Mouse (Mus musculus) heart, postnatal 36 days (tissue): ENCODE measurements around the gene Cebpb. TPM values are rescaled to one million over a fixed set of nuclear protein-coding genes. Genes with fewer than 3 reads are reported as not detected.

Source experiments
- DNase-seq, 2 experiments: peaks; one replicate each; pipeline ENCODE4 v3.0.0; 2021 to 2022
- intact Hi-C: fragments of 180-260 bp; cut with DNase I; formaldehyde crosslinking; loops from one replicate; pipeline ENCODE4 v1.15.1; 2025
- total RNA-seq, 2 experiments: library from RNA; stranded (reverse); gene quantifications; 2 replicates each; pipeline ENCODE4 v1.2.3; 2021

The Cebpb gene
- total RNA-seq, 2 experiments from 2014 or later: 93.7 to 108 TPM

- intact Hi-C loops: loop anchor here (5.0 kb wide), 1 partner anchor 162 kb away; no protein-coding TSS in a partner anchor
- peak; percentile 74 to 75 for DNase-seq
These were observed 1.7 kb downstream of the Cebpb start for GRCm38 (mm10) chr2:167690219-167690961.

GRCm38 (mm10) chr2:167690962-167691311 is 2.2 kb downstream of the Cebpb start:
- intact Hi-C loops: loop anchor here (5.0 kb wide), 1 partner anchor 161 kb away; no protein-coding TSS in a partner anchor
- DNase-seq: peak; percentile 73 to 78

- intact Hi-C loops: loop anchor here (5.0 kb wide), 1 partner anchor 161 kb away; no protein-coding TSS in a partner anchor
These were observed 2.7 kb downstream of the Cebpb start for GRCm38 (mm10) chr2:167691410-167691809.

GRCm38 (mm10) chr2:167691871-167692661 is 3.4 kb downstream of the Cebpb start:
- intact Hi-C loops: loop anchor here (5.0 kb wide), 1 partner anchor 160 kb away; no protein-coding TSS in a partner anchor
- DNase-seq: no peak

More at GRCm38 (mm10) chr2:167691410-167691809, 2.7 kb downstream of the Cebpb start:
- DNase-seq: no peak

GRCm38 (mm10) chr2:167692831-167693230 is 4.1 kb downstream of the Cebpb start:
- intact Hi-C loops: loop anchor here (5.0 kb wide), 1 partner anchor 159 kb away; no protein-coding TSS in a partner anchor
- DNase-seq: no peak

- no peak for DNase-seq
- intact Hi-C loops: loop anchor here (5.0 kb wide), 1 partner anchor 159 kb away; no protein-coding TSS in a partner anchor
These were observed 4.8 kb downstream of the Cebpb start for GRCm38 (mm10) chr2:167693540-167693939.

GRCm38 (mm10) chr2:167694244-167694643 is 5.5 kb downstream of the Cebpb start:
- intact Hi-C loops: loop anchor here (5.0 kb wide), 1 partner anchor 158 kb away; no protein-coding TSS in a partner anchor
- DNase-seq: no peak

- intact Hi-C loops: loop anchor here (5.0 kb wide), 2 partner anchors 62 to 157 kb away; no protein-coding TSS in a partner anchor
These were observed 6.2 kb downstream of the Cebpb start for GRCm38 (mm10) chr2:167694963-167695362.

GRCm38 (mm10) chr2:167695491-167695890 is 6.8 kb downstream of the Cebpb start:
- intact Hi-C loops: loop anchor here (5.0 kb wide), 1 partner anchor 62 kb away; no protein-coding TSS in a partner anchor
- no peak for DNase-seq

More at GRCm38 (mm10) chr2:167694963-167695362, 6.2 kb downstream of the Cebpb start:
- DNase-seq: no peak

GRCm38 (mm10) chr2:167696143-167696542 is 7.4 kb downstream of the Cebpb start:
- peak; percentile 47 to 61 for DNase-seq
- intact Hi-C loops: loop anchor here (5.0 kb wide), 1 partner anchor 61 kb away; no protein-coding TSS in a partner anchor

- peak; percentile 60 to 67 for DNase-seq
- intact Hi-C loops: loop anchor here (5.0 kb wide), 1 partner anchor 59 kb away; no protein-coding TSS in a partner anchor
These were observed 9.2 kb downstream of the Cebpb start for GRCm38 (mm10) chr2:167697902-167698301.

- intact Hi-C loops: no loop called here
These were observed 11.3 kb downstream of the Cebpb start for GRCm38 (mm10) chr2:167700018-167700417.

GRCm38 (mm10) chr2:167701472-167701871 is 12.8 kb downstream of the Cebpb start:
- no peak for DNase-seq
- intact Hi-C loops: no loop called here

More at GRCm38 (mm10) chr2:167700018-167700417, 11.3 kb downstream of the Cebpb start:
- DNase-seq: no peak

- intact Hi-C loops: no loop called here
These were observed 13.4 kb downstream of the Cebpb start for GRCm38 (mm10) chr2:167702126-167702525.

GRCm38 (mm10) chr2:167704409-167704808 is 15.7 kb downstream of the Cebpb start:
- intact Hi-C loops: no loop called here

More at GRCm38 (mm10) chr2:167702126-167702525, 13.4 kb downstream of the Cebpb start:
- DNase-seq: no peak

GRCm38 (mm10) chr2:167706183-167706939 is 17.6 kb downstream of the Cebpb start:
- intact Hi-C loops: no loop called here
- no peak for DNase-seq

More at GRCm38 (mm10) chr2:167704409-167704808, 15.7 kb downstream of the Cebpb start:
- no peak for DNase-seq

- intact Hi-C loops: no loop called here
- DNase-seq: no peak
These were observed 19.7 kb downstream of the Cebpb start for GRCm38 (mm10) chr2:167708373-167708772.

- no peak for DNase-seq
- intact Hi-C loops: no loop called here
These were observed 21.3 kb downstream of the Cebpb start for GRCm38 (mm10) chr2:167709969-167710368.

- intact Hi-C loops: no loop called here
- no peak for DNase-seq
These were observed 21.9 kb downstream of the Cebpb start for GRCm38 (mm10) chr2:167710574-167710973.
